Mouse (Mus musculus): ENCODE results near the gene Parvb.
A peak's percentile ranks its signal among the peaks of the same experiment; 100 is the strongest.

The Parvb gene

GRCm38 (mm10) chr15:84295225-84295624 is 63.4 kb downstream of the Parvb start:
- no peak for DNase-seq

GRCm38 (mm10) chr15:84297454-84297853 is 65.6 kb downstream of the Parvb start:
- no peak for DNase-seq

GRCm38 (mm10) chr15:84298804-84299370 is 67.0 kb downstream of the Parvb start:
- no peak for DNase-seq

DNA sequence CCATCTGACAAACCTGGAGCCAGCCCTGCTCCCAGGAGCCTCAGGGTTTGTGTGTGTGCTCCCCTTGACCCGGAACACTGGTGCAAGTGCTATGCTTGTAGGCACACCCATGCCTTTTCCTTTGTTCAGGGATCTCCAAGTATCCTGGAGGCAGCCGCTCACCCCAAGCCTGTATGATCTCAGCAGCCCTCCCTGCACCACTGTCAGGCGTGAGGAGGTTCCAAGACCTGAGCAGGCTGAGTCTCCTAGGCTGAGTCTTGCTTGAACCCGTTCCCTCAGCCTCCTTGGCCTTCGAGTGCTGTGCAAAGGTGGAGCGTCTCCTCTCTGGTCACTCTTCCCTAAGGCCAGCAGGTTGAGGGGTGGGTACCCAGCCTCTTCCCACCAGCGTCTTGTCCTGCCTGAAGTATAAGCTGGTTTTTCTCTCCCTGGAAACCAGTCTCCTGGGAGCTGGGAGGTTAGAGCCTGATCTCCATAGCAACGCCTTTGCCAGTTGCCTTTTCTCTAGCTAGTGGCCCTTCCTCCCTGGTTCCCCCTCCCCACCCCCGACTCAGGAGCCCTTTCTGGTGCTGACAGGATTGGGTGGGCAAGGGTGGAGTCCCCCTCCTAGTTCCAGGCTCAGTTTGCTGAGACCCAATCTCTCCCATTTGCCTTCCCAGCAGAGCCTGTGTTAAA is 68.0 kb downstream of the Parvb start:
- DNase-seq: no peak

DNA sequence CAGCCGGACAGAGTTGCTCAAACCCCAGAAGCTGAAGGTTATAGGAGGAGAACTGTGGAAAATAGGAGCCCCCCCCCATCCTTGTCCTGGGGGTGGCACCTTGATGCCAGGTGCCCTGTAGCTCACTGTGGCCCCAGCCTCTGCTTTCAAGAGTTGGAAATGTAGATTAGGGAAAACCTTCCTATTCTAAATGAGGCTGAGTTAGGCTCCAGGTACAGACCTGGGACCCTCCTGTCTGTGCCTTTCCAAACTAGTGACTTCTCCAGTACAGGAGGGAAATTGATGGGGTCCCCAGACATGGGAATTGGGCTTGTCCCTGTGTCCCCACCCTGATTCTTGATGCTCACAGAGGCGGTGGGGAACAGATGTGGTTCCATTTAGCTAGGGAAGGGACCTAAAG is 68.7 kb downstream of the Parvb start:
- no peak for DNase-seq

GRCm38 (mm10) chr15:84301026-84301425 is 69.2 kb downstream of the Parvb start:
- DNase-seq: no peak

- DNase-seq: no peak
Observed at GRCm38 (mm10) chr15:84301641-84302420, 70.0 kb downstream of the Parvb start.

DNA sequence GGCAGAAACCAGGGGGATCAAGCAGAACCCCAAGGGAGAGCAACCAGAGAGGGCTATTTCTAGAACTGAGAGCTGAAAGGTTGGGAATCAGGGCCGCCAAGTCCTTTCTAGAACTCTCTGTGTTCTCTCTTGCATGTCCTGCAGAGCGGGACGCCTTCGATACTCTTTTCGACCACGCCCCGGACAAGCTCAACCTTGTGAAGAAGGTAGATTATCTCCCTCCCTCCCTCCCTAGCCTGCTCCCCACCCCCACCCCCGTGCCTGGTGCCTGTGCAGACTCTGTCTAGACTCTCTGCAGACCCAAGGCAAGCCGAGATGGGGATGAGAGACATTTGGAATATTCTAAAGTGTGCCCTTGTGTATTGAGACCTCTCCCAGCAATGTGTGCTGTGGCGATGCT is 71.4 kb downstream of the Parvb start:
- DNase-seq: no peak

DNA sequence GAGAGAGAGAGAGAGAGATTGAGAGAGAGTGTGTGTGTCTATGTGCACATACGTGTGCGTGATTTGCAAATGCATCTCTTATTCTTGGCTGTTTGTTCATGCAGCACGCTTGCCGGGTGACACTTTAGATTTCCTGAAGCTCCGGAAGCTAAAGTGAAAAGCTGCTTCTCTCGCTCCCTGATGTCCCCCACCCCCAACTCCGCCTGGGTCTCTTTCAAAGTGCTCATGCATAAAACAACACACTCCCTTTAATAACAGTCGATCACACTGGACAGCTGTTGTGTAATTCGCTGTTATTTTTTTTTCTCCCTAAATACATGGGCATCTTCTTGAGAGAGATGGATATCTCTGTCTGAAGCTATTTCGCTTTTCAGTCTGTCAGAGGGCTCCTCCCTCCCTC is 73.5 kb downstream of the Parvb start:
- no peak for DNase-seq

GRCm38 (mm10) chr15:84310271-84310670 is 78.4 kb downstream of the Parvb start:
- DNase-seq: no peak

DNA sequence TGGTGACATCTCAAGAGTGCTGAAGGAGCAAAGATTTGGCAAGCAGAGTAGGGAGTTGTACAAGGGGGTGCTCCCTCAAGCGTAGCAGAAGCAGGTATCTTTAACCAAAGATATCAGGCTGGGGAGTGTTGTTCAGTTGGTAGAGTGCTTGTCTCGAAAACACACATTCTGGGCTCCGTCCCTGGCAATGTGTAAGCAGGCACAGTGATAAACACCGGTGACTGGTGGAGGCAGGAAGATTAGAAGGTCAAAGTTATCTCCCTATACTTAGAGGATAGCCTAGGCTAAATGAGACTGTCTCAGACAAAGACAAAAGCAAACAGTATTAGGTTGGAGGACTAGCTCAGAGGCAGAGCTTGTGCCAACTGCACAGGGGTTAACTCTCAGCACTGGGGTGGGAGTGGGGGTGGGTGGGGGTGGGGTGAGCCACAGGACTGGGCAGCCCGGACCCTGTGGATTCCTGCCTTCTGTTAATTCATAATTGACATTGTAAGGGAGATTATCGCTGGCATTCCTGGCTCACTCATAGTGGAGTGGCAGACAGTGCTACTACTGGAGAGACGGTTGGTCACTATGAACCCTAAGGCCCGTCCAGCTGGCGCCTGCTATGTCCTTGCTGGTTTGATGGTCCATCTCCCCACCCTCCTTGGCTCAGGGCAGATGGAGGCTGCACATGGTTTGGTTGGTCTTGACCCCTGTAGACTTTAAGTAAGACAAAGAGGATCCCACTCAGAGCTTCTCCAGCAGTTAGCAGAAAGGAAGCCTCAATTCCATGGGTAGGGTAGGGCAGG is 79.6 kb downstream of the Parvb start:
- DNase-seq: no peak

DNA sequence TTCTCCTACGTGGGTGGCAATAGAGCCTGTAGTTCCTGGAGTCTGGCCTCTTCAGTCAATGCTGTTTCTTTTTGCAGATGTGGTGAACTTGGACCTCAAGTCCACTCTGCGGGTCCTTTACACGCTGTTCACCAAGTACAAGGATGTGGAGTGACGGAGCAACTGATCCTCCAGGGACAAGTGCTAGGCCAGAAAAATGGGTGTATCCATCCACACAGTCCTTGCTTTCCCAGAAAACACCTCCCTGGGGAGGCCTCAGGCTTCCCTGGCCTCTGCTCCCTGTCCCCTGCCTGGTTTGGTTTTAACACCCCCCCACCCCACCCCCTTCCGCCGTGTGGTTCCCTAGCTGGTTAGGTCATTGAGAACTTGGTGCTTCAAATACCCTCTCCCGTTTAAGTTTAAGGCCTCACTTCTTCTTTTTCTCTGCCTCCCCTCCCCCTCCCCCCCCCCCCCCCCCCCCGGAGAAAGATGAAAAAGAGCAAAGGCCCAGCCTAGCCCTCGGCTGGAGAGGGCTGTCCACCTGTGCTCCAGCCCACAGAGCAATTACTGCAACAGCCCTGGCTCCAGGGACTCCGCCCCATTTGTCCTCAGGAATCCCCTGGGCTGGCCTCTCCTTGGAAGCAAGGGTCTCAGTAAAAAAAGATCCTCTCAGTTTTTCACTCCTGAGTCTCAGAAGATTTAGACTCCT is 81.2 kb downstream of the Parvb start:
- DNase-seq: no peak

DNA sequence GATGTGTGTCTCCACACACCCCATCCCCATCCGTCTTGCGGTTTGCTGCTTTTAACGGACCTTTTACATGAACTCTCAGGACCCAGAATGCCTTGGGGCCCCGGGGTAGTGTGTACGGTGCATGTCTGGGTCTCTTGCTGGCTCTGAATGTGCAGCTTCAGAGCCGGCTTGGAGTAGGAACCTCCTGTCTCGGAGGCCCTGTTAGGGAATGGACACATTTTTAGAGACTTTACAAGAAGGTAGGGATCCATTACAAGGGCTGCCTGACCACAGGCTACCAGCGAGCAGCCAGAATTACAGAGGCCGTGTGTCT is 81.7 kb downstream of the Parvb start:
- DNase-seq: peak; percentile 72 to 81

DNA sequence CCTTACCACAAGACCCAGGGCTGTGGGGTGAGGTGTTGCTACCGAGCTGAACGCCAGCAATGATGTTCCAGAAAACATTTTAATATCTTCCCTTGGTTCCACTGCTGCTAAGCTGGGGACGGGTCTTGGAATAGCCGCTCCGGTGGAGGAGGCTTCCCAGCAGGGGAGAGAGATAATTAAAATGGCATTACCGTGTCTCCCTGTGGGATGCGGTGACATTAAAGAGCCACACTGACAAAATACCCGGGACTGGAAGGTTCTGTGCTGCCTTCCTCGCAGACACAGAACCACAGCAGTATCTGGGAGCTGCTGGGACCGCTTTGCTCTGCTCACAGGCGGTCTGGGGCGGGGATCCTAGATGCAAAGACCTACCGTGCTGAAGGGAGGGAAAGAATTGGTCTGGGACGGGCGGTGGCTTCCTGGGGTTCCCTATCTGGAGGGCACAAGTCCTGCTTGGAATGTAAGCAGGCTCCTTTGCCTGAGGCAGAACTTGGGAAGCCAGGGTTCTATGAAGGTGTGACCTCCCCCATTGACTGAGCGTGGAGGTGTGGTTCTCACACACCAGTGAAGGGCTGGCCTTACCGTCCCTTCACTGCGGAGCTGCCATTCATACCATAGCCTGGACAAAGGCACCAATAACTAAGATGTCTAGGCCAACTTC is 82.7 kb downstream of the Parvb start:
- DNase-seq: no peak

DNA sequence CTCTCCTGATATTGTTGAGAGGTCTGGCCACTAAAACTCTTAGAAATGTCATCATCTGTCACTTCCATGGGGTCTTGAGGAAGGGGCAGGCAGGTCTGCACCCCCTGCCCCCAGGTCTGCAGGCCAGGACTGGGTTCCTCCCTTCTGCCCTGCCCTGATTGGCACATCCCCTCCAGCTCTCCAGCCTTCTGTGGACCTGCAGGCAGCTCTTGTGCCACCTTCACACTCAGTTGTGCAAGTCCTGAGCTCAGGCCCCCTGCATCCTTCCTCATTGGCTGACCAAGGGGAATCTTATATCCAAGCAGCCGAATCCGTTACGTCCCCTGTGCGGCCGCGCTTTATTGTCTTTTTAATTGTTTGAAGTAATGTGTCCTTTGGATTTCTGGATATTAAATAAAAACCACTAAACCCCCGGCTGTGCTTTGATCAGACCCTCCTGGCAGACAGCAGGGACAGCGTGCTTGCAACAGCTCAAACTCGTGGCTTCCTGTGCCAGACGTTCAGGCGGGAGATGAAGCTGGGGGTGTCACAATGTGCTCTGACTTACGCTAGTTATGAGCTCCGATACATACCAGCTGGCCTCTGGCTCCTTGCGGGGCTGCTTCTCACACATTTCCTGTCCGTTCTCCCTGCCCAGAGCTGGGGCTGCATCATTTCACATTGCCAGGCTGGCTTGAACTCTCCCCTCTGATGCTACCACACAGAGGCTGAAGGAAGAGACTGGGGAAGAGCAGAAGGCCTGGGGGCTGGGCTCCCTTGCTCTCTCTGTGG is 83.6 kb downstream of the Parvb start:
- peak; percentile 54 to 66 for DNase-seq

DNA sequence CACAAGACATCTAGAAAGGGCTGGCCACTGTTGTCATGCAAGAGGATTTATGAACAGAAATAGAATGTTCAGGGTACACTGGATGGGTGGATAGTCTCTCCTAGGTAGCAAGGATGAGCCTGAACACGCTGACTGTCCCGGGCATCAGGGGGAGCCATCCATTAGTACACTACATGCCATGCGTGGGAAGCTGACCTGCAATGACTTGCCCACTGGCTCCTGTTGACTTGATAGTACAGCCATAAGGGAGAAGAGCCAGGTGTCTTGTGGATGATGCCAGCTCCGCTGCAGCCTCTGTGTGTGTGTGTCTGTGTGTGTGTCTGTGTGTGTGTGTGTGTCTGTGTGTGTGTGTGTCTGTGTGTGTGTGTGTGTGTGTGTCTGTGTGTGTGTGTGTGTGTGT is 87.5 kb downstream of the Parvb start:
- no peak for DNase-seq

- DNase-seq: no peak
Observed at GRCm38 (mm10) chr15:84321544-84322174, 89.8 kb downstream of the Parvb start.

DNA sequence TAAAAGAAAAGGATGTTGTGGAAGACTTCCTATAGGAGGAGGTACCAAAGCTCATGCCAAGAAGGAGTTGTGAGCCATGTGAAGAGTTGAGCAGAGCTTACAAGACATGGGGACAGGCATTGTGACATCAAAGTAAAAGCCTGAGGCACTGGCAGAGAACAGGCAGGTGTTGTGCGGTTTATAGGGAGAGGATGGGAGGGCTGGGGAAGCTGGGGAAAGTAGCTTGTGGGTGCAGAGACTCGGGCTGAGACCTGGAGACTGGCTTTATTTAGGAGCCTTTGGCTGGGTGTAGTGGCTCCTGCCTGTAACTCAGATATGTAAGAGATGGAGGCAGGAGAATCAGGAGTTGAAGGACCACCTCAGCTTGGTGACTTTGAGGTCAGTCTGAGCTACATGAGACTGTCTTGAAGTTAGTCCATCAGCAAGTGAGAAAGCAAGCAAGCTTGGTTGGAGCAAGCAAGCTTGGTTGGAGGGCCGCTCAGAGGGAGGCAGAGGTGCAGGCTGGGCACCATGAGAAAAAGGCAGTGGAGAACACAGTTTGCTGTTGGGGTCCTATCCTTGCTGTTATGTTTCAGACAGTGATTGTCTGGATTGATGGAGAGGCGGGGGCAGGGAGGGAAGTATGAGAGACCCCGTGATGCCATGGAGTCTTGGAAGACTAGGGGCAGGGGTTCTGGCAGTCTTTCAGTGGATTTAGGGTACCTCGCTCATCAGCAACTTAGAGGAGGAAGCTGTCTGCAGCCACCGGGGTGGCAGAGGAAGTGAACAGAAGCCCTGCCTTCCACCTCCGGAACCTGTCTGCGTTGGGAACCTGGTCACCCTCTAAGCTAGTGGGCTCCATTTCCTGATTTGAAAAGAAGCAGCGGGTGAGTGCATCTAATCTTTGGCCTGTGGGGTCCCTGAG is 92.4 kb downstream of the Parvb start, which contains the start of gene Parvg:
TSS of gene Parvg (plus strand) at position 61 of the 904 bp plus-strand sequence.
- DNase-seq: peak; percentile 61 to 71

- no peak for DNase-seq
Observed at GRCm38 (mm10) chr15:84324870-84325553, 93.2 kb downstream of the Parvb start.
